Mouse (Mus musculus) A20 (cell line): ENCODE results near the gene Fbxw21.
"Not testable (repeated sequence)": the region's sequence is repeated elsewhere in the genome, so short reads cannot be mapped to it uniquely, and the experiment has no call there.

Experiments used
- DNase-seq: peaks from one replicate; pipeline ENCODE4 v3.0.0-alpha.2; 2011; ENCODE audit warnings: low read depth, low spot score

The Fbxw21 gene

GRCm38 (mm10) chr9:109161941-109162340 lies at the start of gene Fbxw21:
Gene Fbxw21 (minus strand): TSS chr9:109162041.
- DNase-seq = no peak

- not testable (repeated sequence) for DNase-seq
Measured at GRCm38 (mm10) chr9:109201347-109201746, 39.5 kb upstream of the Fbxw21 start.

- peak; percentile 16 for DNase-seq
Measured at GRCm38 (mm10) chr9:109200349-109200748, 38.5 kb upstream of the Fbxw21 start.

- DNase-seq = peak; percentile 22
Measured at GRCm38 (mm10) chr9:109199353-109199752, 37.5 kb upstream of the Fbxw21 start.

GRCm38 (mm10) chr9:109195875-109196274 lies 34.0 kb upstream of the Fbxw21 start, which contains the start of gene Fbxw13:
Gene Fbxw13 (minus strand): TSS chr9:109195975.
- not testable (repeated sequence) for DNase-seq

- DNase-seq = no peak
Measured at GRCm38 (mm10) chr9:109177208-109177607, 15.4 kb upstream of the Fbxw21 start.

GRCm38 (mm10) chr9:109176301-109176700 lies 14.5 kb upstream of the Fbxw21 start:
- no peak for DNase-seq

- DNase-seq = no peak
Measured at GRCm38 (mm10) chr9:109167316-109167715, 5.5 kb upstream of the Fbxw21 start.

- DNase-seq = not testable (repeated sequence)
Measured at GRCm38 (mm10) chr9:109140414-109140813, 21.4 kb downstream of the Fbxw21 start.

- no peak for DNase-seq
Measured at GRCm38 (mm10) chr9:109130076-109130475, 31.8 kb downstream of the Fbxw21 start.

GRCm38 (mm10) chr9:109128211-109128610 lies 33.6 kb downstream of the Fbxw21 start:
- peak; percentile 10 for DNase-seq

GRCm38 (mm10) chr9:109127076-109127475 lies 34.8 kb downstream of the Fbxw21 start:
- no peak for DNase-seq

GRCm38 (mm10) chr9:109125481-109125880 lies 36.4 kb downstream of the Fbxw21 start:
- no peak for DNase-seq

GRCm38 (mm10) chr9:109125043-109125442 lies 36.8 kb downstream of the Fbxw21 start:
- no peak for DNase-seq

- DNase-seq = peak; percentile 6
Measured at GRCm38 (mm10) chr9:109124164-109124563, 37.7 kb downstream of the Fbxw21 start.

- DNase-seq = no peak
Measured at GRCm38 (mm10) chr9:109123266-109123665, 38.6 kb downstream of the Fbxw21 start.

GRCm38 (mm10) chr9:109122553-109123085 lies 39.2 kb downstream of the Fbxw21 start:
- DNase-seq = peak; percentile 55

GRCm38 (mm10) chr9:109120956-109121355 lies 40.9 kb downstream of the Fbxw21 start:
- no peak for DNase-seq

GRCm38 (mm10) chr9:109119571-109119970 lies 42.3 kb downstream of the Fbxw21 start:
- no peak for DNase-seq

- no peak for DNase-seq
Measured at GRCm38 (mm10) chr9:109118106-109118505, 43.7 kb downstream of the Fbxw21 start.

GRCm38 (mm10) chr9:109116205-109116604 lies 45.6 kb downstream of the Fbxw21 start:
- no peak for DNase-seq

GRCm38 (mm10) chr9:109114871-109115270 lies 47.0 kb downstream of the Fbxw21 start:
- no peak for DNase-seq

GRCm38 (mm10) chr9:109114276-109114675 lies 47.6 kb downstream of the Fbxw21 start:
- DNase-seq = no peak

- DNase-seq = no peak
Measured at GRCm38 (mm10) chr9:109113331-109113730, 48.5 kb downstream of the Fbxw21 start.
